Mouse (Mus musculus) myocyte (in vitro differentiated cells): ENCODE measurements around the gene Tmem248. TPM values are rescaled to one million over a fixed set of nuclear protein-coding genes. Genes with fewer than 3 reads are reported as not detected.

Source experiments
- H3K27me3 ChIP-seq: one replicate; pipeline ENCODE4 v1.6.1; 2011; ENCODE audit not compliant: control insufficient read depth, insufficient read depth, insufficient read length
- H3K36me3 ChIP-seq: one replicate; pipeline ENCODE4 v1.6.1; 2011; ENCODE audit not compliant: control insufficient read depth, insufficient read depth
- H3K4me2 ChIP-seq: one replicate; pipeline ENCODE4 v1.6.1; 2011; ENCODE audit warnings: low read depth, control low read depth
- H3K4me3 ChIP-seq: one replicate; pipeline ENCODE4 v1.5.1; 2011; ENCODE audit warnings: mild to moderate bottlenecking, control low read depth, moderate library complexity
- H3K79me2 ChIP-seq: one replicate; pipeline ENCODE4 v1.6.1; 2011; ENCODE audit not compliant: control insufficient read depth, insufficient read depth
- H3ac ChIP-seq: one replicate; pipeline ENCODE4 v1.6.1; 2011; ENCODE audit not compliant: control insufficient read depth, insufficient read length
- CEBPB ChIP-seq: IDR thresholded peaks from 2 replicates; pipeline ENCODE4 v1.6.1; 2011; ENCODE audit warnings: mild to moderate bottlenecking, moderate library complexity; ENCODE audit not compliant: poor library complexity, insufficient read depth, severe bottlenecking
- E2F4 ChIP-seq: IDR thresholded peaks from one replicate; pipeline ENCODE4 v1.6.1; 2011; ENCODE audit warnings: mild to moderate bottlenecking, control low read depth, moderate library complexity; ENCODE audit not compliant: insufficient read depth
- MAX ChIP-seq: IDR thresholded peaks from one replicate; pipeline ENCODE4 v1.6.1; 2011; ENCODE audit warnings: low read depth, mild to moderate bottlenecking, control low read depth
- MYOD1 ChIP-seq, 3 experiments: IDR thresholded peaks; one replicate each; pipeline ENCODE4 v1.6.1; 2011; ENCODE audit warnings: control low read depth in 2 of 3, low read depth in 2 of 3, mild to moderate bottlenecking in 2 of 3, moderate library complexity in 1 of 3; ENCODE audit not compliant: insufficient read length in 2 of 3, control insufficient read depth in 1 of 3
- MYOG ChIP-seq, 3 experiments: IDR thresholded peaks; one replicate each; pipeline ENCODE4 v1.6.1; 2011; ENCODE audit warnings: control low read depth in 2 of 3, low read depth in 2 of 3, mild to moderate bottlenecking in 2 of 3; ENCODE audit not compliant: insufficient read length in 2 of 3, control insufficient read depth in 1 of 3, insufficient read depth in 1 of 3
- POLR2A ChIP-seq: IDR thresholded peaks from one replicate; pipeline ENCODE4 v1.6.1; 2011; ENCODE audit warnings: low read depth, mild to moderate bottlenecking, control low read depth, moderate library complexity; ENCODE audit not compliant: insufficient read length
- POLR2AphosphoS2 ChIP-seq: IDR thresholded peaks from one replicate; pipeline ENCODE4 v1.6.1; 2011; ENCODE audit warnings: low read depth, control low read depth; ENCODE audit not compliant: insufficient read length
- REST ChIP-seq: IDR thresholded peaks from one replicate; pipeline ENCODE4 v1.6.1; 2011; ENCODE audit warnings: mild to moderate bottlenecking, control low read depth, moderate library complexity; ENCODE audit not compliant: insufficient read depth, insufficient read length
- SRF ChIP-seq: IDR thresholded peaks from one replicate; pipeline ENCODE4 v1.6.1; 2011; ENCODE audit warnings: low read depth; ENCODE audit not compliant: control insufficient read depth, insufficient read length
- TCF12 ChIP-seq: IDR thresholded peaks from one replicate; pipeline ENCODE4 v1.6.1; 2011; ENCODE audit warnings: mild to moderate bottlenecking, control low read depth; ENCODE audit not compliant: poor library complexity, insufficient read depth, severe bottlenecking
- TCF3 ChIP-seq: IDR thresholded peaks from one replicate; pipeline ENCODE4 v1.6.1; 2011; ENCODE audit warnings: low read depth, control low read depth; ENCODE audit not compliant: insufficient read length
- USF1 ChIP-seq: IDR thresholded peaks from one replicate; pipeline ENCODE4 v1.6.1; 2011; ENCODE audit warnings: low read depth, mild to moderate bottlenecking, control low read depth, moderate library complexity
- polyA plus RNA-seq: library from polyadenylated mRNA; unstranded; fragments of >200 nt; fragmentation: generic; extraction: Trizol; gene quantifications from one replicate; pipeline ENCODE4 v1.2.1, GENCODE M21; 2012; ENCODE audit warnings: missing spikeins

Gene Tmem248
- polyA plus RNA-seq, 1 experiment, result 25.3 TPM

DNA sequence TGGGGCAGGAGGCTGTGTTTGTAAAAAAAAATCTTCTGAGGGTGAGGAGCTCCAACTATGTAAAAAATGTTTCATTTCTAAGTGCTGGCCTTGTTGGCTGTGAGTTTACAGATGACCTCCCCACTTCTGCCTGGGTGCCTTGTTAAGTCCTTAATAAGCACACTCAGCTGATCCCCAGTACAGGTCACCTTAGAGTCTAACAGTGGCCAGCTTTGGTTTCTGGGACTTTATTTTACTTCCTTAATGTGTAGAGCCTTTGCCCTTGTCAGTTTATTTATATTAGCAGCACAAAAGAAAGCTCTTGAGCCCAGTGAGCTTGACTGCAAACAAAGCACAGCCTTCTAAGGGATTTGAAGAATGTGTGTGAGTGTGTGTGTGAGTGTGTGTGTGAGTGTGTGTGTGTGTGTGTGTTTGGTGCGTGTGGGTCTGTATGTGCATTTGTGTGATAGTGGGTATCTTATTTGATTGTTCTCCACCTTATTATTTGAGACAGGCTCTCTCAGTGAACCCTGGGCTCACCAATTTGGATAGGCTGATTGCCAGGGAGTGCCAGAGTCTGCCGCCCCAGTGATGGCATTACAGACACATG lies 24.4 kb upstream of the Tmem248 start:
- H3K4me2 ChIP-seq, result no peak overlapping the region
- peaks cover 5% of the 10 kb centered on the region for H3K79me2 ChIP-seq
- H3K36me3 ChIP-seq, result peaks cover 31% of the 10 kb centered on the region
- H3ac ChIP-seq, result no peak overlapping the region
- H3K4me3 ChIP-seq, result no peak overlapping the region
- TF ChIP-seq REST (no peak), POLR2AphosphoS2 (no peak), MYOD1 (IDR thresholded peaks at IDR 0.05; ENCODE audit: control insufficient read depth in 1 of 3, insufficient read length in 2 of 3, low read depth in 2 of 3) (no peak), MAX (no peak), TCF12 (no peak), USF1 (no peak), SRF (no peak), E2F4 (no peak), TCF3 (no peak), POLR2A (no peak), MYOG (IDR thresholded peaks at IDR 0.05; ENCODE audit: control insufficient read depth in 1 of 3, insufficient read depth in 1 of 3, insufficient read length in 2 of 3, low read depth in 2 of 3) (no peak), CEBPB (no peak)
- H3K27me3 ChIP-seq, result no peaks in the 10 kb centered on the region

DNA sequence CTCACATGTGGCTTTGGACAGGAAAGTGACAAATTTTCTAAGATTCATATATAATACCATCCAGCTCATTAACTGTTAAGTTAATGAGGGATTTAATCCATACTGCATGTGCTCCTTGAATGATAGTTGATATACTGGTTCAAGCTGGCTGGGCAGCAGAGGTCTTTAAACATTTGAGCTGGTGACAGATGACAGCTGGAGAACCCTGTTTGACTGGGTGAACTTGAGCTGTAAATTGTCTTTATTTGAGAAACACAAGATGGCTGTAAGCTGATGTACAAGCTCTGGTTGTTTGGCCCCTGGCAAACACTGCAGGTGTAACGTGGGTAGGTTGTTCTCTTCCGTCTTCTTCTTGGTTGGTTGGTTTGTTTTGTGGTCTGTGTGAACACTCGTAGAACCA lies 23.1 kb upstream of the Tmem248 start:
- no peaks in the 10 kb centered on the region for H3K79me2 ChIP-seq
- peaks cover 36% of the 10 kb centered on the region for H3K36me3 ChIP-seq
- no peak overlapping the region for H3K4me2 ChIP-seq
- no peak overlapping the region for H3K4me3 ChIP-seq
- H3K27me3 ChIP-seq, result no peaks in the 10 kb centered on the region
- TF ChIP-seq CEBPB, result no peak
- peak in 1 of 3 experiments; percentile 15 for TF ChIP-seq MYOD1 (IDR thresholded peaks at IDR 0.05; ENCODE audit: control insufficient read depth in 1 of 3, insufficient read length in 2 of 3, low read depth in 2 of 3)
- H3ac ChIP-seq, result no peak overlapping the region

- H3K36me3 ChIP-seq, result peaks cover 27% of the 10 kb centered on the region
- TF ChIP-seq SRF (peak; percentile 74), POLR2AphosphoS2 (no peak)
- H3ac ChIP-seq, result no peak overlapping the region
- H3K4me2 ChIP-seq, result peak overlapping the region; percentile 35
- no peaks in the 10 kb centered on the region for H3K27me3 ChIP-seq
- H3K79me2 ChIP-seq, result no peaks in the 10 kb centered on the region
- no peak overlapping the region for H3K4me3 ChIP-seq
Observed at GRCm38 (mm10) chr5:130196307-130196706, 20.6 kb upstream of the Tmem248 start.

- TF ChIP-seq TCF12 (no peak), CEBPB (no peak), REST (no peak), TCF3 (no peak), MAX (no peak), POLR2A (no peak), POLR2AphosphoS2 (no peak), MYOD1 (IDR thresholded peaks at IDR 0.05; ENCODE audit: control insufficient read depth in 1 of 3, insufficient read length in 2 of 3, low read depth in 2 of 3) (no peak), SRF (no peak), USF1 (no peak), MYOG (IDR thresholded peaks at IDR 0.05; ENCODE audit: control insufficient read depth in 1 of 3, insufficient read depth in 1 of 3, insufficient read length in 2 of 3, low read depth in 2 of 3) (no peak), E2F4 (no peak)
- Histone ChIP-seq H3K4me2 (peak overlapping the region; percentile 35), H3K36me3 (peaks cover 26% of the 10 kb centered on the region), H3ac (no peak overlapping the region), H3K79me2 (no peaks in the 10 kb centered on the region), H3K27me3 (no peaks in the 10 kb centered on the region), H3K4me3 (no peak overlapping the region)
Observed at GRCm38 (mm10) chr5:130197454-130197853, 19.4 kb upstream of the Tmem248 start.

DNA sequence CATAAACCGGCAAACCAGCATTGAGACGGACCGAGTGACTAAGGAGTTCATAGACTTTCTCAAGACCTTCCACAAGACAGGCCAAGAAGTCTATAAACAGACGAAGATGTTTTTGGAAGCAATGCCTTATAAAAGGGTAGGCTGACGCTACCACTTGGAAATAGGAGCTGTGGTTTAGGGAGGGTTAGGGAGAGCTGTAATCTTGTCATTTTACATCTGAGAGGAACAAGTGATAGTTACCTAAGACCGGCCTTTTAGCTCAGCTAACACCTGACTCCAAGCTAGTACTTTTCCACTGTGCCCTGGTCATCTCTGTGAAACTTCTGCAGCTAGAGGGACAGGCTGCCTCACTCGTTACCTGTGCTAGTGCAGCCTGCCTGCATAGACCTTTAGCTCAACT lies 18.9 kb upstream of the Tmem248 start:
- H3K4me2 ChIP-seq, result no peak overlapping the region
- no peak for TF ChIP-seq TCF12
- TF ChIP-seq SRF, result no peak
- TF ChIP-seq REST, result no peak
- TF ChIP-seq USF1, result no peak
- no peak for TF ChIP-seq E2F4
- TF ChIP-seq POLR2A, result no peak
- no peak for TF ChIP-seq MYOD1 (IDR thresholded peaks at IDR 0.05; ENCODE audit: control insufficient read depth in 1 of 3, insufficient read length in 2 of 3, low read depth in 2 of 3)
- no peak for TF ChIP-seq CEBPB
- TF ChIP-seq MAX, result no peak
- no peak for TF ChIP-seq MYOG (IDR thresholded peaks at IDR 0.05; ENCODE audit: control insufficient read depth in 1 of 3, insufficient read depth in 1 of 3, insufficient read length in 2 of 3, low read depth in 2 of 3)
- TF ChIP-seq TCF3, result no peak
- no peak for TF ChIP-seq POLR2AphosphoS2
- peaks cover 26% of the 10 kb centered on the region for H3K36me3 ChIP-seq
- H3ac ChIP-seq, result no peak overlapping the region
- no peak overlapping the region for H3K4me3 ChIP-seq
- H3K27me3 ChIP-seq, result no peaks in the 10 kb centered on the region
- no peaks in the 10 kb centered on the region for H3K79me2 ChIP-seq
